Mouse (Mus musculus): ENCODE measurements around the gene Dock2.

DNA sequence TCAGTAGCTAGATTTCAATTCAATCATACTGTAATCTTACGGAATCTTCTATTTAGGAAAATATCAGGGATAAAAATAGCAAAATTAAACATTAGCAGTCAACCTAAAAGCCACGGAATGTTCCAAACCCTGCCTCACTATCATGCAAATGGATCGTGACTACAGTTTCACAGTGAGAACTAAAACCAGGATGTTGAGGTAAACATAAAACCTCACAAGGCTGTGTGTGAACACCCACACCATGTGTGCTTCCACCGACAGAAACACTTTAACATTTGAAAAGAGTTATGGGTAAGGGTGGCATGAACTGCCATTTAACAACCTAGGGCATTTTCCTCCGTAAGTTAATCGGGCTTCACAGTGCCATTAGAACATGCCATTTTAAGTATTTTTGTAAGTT, 294.1 kb downstream of the Dock2 start:
- TF ChIP-seq CTCF (IDR thresholded peaks at IDR 0.05; ENCODE audit: low read depth) (no peak), EP300 (IDR thresholded peaks at IDR 0.05; ENCODE audit: low read depth) (no peak)

Data from liver, postnatal 0 days (tissue).